Mouse (Mus musculus): ENCODE results near the gene Naa80. TPM values are rescaled to one million over a fixed set of nuclear protein-coding genes. Genes with fewer than 3 reads are reported as not detected.

Gene Naa80
- total RNA-seq, 2 experiments from 2014 or later, result 9.5 to 10.0 TPM

DNA sequence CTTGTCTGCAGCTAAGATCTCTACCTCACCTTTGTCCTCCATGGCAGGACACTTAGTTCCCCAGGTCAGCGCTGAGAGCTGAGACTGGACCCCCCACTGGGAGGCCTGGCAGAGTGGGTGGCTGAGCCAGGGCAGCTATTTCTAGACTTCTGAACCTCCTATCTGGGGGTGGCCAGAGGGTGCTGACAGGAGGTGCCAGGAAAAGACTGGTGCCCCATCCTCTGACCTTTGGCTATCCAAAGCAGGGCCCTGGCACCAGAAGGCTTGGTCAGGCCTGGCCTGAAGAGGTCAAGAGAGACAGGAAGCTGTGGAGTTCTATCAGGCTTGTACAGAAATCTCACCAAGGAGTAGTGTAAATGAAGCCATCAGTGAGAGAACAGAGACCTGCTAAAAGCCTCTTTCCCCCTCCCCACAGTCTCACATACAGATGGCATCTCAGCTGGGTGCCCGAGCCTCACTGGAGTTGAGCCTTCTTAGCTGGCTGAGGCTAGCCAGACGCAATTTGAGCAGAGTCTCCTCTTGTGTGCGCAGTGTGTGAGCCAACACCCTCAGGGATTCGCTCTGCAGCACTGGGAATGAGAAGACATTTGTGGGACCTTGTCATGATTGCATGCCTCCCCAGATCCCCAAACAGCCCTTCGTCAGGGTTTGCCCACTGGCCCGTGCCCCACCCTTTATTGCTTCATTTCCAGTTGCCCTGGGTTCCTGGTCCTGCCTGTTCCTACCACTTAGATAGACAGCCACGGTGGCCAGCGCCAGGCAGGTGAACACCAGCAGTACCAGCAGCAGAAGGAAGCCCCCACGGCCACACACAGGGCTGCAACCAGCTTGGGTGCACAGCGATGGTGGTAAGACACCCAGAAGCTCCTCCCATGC is 14.7 kb downstream of the Naa80 start:
- no peak for DNase-seq (ENCODE audit: low spot score in 2 of 2)

DNA sequence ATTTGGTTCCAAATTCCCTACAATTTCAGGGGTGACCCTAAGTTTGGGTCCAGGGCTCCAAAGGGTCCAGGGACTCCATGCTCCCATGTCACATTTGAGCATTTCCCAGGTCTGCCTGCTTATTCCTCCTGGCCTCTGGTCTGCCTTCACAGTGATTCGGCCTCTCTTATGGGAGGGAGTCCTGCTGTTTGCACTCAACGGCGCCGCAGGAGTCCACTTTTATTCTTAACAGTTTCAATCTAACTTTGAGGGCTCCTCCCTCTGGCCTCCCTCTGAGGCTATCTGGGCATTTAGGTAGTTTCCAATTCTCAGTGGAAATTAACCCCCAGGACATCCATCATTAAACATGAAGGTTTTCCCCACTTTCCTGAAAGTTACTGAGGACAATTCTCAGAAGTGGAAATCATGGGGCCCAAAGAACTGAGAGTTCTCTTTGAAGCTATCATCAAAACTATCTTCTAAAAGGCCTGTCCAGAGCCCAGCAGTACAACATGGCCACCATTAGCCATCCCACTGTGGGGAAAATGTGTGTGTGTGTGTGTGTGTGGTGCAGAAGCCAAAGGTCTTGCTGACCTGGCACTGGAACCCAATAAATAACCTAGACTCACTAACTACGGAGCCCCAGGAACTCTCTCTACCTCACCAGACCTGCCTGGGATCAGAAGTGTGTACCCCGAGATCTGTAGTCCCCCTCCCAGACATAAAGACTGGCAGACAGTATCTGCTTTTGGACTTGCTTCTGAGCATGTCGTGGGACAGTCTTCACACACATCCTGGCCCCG is 15.8 kb downstream of the Naa80 start:
- DNase-seq (ENCODE audit: low spot score in 2 of 2), result no peak

DNA sequence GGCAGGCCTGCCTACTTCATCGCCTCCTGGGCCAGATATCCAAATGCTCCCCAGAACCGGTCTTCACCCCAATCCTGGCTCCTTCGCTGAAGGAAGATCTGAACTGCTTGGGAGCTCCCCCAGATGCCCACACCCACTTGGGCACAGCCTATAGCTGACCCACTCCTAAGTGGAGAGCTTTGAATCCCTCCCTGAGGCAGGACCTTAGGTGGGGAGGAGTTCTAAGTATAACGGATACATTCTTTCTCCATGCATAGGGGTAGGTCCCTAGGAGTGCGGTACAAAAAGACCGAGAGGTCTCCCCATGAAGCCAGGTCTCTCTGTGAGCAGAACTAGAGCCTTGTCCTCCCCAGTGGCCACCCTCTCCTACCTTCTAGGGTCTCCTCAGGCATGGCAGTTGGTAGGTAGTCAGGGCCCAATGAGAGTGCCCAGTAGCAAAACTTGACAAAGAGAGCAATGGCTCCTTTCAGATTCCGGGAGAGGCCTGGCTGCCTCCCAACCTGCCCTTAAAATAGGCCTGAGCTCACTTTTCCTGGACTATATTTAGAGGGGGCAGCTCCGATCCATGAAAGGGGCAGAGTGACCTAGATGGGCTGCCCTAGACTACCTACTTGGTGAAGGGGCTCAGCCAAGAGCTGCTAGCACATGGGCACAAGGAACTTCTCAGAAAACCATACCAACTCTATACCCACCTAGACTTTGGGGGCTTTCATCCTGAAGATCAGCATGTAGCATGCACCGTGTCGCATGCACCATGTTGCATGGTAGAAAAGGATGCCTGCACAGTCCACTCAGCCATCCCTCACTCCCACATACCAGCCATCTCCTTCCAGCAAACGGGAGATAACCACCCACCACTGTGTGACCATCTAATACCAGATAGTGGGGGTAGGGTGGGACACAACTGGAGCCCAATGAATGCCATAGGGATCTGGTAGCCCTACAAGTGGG is 18.2 kb downstream of the Naa80 start:
- no peak for DNase-seq (ENCODE audit: low spot score in 2 of 2)

DNA sequence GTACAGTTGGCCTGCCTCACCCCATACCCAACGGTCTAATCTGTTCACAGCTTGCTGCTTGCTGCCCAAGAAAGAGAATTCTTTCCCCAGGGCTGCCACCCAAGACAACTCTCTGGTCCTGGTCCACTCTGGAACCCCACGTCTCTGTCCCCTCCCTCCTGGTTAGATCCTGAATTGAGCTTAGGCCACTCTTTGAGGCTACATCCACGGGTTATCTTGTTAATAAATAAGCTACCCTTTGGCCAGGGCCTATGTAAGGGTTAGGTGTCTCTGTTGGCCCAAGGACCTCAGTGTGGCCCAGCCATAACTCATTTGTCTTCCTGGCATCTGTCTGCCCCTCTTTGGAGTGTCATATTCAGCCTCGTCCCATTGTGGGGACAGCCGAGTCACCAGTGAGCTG is 19.7 kb downstream of the Naa80 start:
- DNase-seq (ENCODE audit: low spot score in 2 of 2), result no peak

DNA sequence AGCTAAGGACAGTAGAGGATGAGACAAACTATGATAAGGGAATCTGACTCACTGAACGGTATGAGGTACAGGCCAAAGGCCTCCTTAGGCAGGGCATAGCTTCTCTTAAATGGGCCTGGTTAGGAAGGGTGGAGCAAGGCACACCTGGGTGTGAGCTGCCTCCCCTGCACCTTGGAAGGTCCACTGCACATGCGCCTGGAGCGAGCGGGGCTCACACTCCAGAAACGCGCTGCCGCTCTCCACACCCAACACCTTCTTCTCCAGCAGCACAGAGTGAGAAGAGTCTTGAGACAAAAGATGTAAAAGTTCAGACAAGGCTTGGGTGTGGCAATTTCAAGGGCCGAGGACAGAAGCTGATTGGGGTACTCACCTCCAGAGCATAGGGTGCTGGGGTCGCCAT is 20.7 kb downstream of the Naa80 start:
- DNase-seq (ENCODE audit: low spot score in 2 of 2), result no peak

DNA sequence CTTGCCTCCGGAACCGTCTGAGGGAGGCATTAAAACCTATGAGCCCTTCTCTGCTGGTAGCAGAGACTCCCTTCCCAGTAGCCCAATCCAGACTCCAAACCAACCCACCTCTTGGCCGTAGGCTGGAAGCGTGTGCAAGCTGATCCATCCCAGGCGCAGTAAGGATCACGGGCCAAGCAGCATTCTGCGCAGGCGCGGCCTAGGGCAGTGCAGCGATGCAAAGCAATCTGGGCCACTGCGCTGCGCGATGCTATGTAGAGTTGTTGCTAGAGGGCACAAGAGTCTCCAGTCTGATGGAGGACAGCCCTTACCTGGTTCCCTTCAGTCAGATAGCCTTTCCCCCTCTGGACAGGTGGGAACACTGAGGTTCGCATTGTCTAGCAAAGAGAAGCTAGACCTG is 21.2 kb downstream of the Naa80 start:
- DNase-seq (ENCODE audit: low spot score in 2 of 2), result no peak

DNA sequence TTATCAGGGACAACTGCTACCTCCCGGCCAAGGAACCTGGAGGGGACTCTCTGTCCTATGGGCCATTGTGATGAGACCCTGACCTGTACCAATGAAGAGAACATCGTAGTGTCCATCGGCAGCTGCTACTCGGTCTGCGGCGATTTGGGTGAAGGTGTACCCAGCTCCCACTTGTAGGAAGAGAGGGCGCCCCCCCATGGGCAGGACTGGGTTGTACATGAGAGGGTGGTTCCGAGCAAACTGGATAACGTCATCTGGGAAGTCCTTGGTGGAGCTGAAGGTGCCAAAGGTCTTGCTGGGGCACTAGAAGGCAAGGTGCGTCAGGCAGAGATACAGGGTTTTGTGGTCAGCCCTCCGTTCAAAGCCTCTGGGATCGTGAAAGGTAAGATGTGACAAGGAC is 22.1 kb downstream of the Naa80 start:
- no peak for DNase-seq (ENCODE audit: low spot score in 2 of 2)

DNA sequence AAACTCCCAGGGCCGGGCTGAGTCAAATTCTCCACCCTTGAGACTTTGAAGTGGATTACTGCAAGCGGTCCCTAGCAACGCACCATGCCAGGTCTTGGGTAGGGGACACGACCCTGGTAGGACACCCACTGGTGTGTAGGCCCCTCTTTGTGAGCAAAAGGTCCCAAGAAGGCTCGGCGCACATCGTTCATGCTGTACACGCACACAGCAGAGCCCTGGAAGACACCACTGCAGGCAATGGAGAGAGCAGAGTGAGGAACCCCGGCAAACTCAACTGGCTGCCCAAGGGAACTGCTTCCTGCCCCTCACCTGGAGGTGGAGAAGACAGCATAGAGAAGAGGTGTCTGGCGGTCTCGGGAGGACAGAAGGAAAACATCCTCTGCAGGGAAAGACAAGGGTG is 22.6 kb downstream of the Naa80 start:
- DNase-seq (ENCODE audit: low spot score in 2 of 2), result no peak

DNA sequence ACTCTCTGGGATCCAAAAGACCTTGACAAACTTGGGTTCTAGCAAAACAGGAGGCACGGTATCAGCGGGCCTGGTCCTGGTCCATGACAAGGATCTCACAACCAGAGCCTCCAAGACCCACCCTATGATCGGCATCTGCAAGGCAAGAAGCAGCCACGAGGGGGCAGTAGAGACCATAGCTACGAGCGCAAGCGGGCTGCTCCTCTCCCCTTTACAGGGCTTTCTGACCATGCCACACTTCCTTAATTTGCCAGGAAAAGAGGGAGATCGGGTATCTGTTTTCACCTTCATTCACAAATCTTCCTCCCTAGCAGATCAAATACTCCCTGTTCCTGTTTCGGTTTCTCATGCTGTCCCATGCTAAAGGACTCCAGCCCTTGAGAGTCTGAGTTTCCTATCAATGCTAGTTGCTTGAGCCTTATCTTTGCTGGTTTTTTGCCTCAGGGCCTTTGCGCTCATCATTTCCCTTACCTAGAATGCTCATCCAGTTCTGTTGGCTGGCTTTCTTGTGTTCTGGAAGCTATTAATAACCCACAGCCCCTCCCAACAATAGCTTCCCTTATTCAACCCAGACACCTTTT is 23.5 kb downstream of the Naa80 start:
- peak; percentile 93 to 94 for DNase-seq (ENCODE audit: low spot score in 2 of 2)

DNA sequence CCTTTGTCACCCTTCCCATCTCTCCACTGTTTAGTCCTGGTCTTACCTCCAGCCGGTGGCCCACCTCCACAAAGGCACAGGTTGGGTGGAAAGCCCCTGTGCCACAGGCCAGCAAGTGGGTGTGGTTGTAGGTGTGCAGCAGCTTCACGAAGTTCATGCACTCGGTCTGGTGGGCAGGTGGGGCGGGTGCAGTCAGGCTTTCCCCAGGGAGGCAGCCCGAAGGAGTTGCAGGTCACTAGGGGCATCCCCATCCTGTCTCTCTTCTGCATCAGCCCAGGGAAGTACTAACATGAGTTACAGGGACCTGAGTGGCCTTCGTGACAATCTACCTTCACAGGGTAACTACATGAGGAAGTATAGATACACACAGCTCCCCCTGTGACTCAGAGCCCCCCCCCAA is 24.6 kb downstream of the Naa80 start:
- DNase-seq (ENCODE audit: low spot score in 2 of 2), result no peak

DNA sequence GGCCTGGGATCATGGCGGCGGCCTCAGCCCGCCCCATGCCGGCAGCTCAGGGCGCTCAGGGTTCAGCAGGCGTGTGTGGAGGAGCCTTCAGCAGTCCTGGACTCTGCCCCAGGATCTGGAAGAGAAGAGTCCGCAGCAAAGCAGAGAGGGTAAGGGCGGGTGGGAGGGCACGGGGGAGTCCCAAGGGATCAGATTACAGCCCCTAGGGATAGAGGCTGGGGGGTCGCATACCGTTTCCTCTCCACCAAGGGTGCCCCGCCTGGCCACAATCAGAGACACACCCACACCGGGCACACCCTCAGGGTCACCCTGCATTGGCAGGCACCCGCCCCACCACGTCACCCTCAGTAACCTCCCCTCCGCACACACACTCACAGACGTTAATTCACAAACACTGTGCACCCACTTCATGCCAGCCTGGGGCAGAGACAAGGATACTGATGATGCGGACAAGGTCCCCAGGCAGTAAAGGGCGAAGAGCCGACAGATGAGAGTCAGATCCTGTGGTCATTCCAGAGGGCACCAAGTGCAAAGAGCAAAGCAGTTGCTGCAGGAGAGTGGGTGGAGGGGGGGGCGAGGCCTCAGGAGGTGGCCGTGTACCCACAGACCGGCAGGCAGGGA is 26.5 kb downstream of the Naa80 start:
- DNase-seq (ENCODE audit: low spot score in 2 of 2), result no peak

DNA sequence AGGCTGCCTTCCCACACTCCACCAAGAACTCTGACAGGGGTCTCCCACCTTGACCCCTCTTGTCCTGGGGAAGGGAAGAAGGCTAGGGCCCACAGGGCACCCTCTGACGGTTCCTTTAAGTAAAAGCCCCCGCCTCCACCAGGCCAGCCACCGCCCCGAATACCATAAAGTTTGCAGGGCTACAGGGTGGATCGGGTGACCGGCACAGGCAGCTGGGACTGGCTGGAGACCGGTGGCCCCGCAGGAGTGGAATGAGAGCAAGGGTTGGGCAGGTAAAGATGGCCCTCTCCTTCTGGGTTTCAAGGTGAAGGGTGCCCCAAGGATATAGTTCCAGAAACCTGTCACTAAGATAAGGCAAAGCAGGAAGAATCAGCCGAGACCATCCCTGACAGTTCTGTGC is 27.9 kb downstream of the Naa80 start:
- no peak for DNase-seq (ENCODE audit: low spot score in 2 of 2)

DNA sequence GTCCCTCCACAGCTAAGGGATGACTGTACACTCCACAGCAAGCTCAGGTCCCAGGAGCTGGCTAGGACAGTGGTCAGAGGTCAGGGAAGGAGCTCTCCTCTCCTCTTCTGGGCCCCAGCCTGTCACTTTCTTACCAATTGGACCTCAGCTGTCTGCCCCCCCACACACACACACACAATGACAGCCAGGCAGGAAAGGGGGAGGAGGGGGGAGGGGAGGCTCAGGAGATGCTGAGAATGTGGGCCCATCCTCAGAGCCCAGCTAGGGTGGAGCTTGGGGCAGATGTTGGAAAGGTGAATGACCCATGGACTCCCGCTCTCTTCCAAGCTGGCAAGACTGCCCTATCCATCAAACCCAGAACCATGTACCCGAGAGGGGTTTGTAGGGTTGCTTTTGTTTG is 28.3 kb downstream of the Naa80 start:
- DNase-seq (ENCODE audit: low spot score in 2 of 2), result no peak

DNA sequence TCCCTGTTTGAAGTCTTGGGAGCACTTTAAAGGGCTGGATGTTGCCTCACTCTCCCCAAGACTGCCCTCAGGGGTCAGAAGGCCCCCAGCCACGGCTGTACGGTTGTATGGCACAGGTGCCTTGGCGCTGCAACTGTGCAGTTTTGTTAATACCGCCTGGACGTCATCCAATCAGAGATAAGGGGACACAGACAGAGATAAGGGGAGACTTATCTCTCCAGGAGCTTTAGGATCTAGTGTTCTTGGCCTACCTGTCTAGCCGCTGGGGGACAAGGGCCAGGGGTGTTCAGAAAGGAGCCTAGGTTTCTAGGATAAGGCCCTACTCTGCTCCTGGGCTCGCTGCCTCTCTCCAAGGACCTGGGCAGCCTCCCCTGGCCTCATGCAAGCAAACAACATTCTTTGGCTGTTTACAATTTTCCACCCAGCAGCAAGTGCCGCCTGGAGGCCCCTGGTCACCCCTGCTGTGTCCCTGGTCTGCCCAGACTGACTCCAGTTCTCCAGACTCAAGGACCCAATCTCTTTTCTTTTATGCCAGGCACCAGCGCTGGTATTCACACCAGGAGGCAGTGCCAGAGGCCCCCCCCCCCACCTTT is 29.1 kb downstream of the Naa80 start:
- DNase-seq (ENCODE audit: low spot score in 2 of 2), result no peak

DNA sequence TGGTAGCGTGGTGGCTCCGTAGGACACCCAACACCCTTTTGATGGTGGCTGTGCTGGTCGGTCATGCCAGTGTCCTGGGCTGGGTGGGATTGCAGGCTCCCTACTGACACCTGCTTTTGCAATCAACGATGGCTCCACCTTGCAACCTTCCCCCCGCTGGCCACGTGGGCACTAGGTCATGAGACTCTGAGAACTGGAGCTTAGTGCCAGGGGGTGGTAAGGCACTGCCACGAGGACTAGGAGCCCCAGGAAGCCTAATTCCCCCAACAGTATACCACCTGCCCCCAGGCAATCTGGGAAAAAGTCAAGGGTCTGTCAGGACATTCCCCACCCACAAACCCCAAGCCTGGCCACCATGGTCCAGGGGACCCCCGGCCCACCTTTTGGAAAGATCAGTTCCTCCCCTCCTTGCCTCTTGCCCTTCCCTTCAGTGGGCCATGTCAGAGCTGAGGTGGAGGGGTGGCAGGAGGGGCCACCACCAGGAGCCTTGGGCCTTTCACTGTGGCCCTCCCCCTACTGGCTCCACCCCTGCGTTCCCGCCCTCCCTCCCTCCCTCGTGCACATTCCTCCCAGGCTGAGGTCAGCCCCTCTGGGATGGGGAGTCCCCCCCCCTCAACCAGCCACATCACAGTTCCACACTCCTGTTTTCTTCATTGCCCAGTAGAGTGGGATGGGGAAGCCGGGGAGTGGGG is 30.2 kb downstream of the Naa80 start, which contains the start of gene Sema3b:
TSS of gene Sema3b (minus strand) at position 489 of the 692 bp plus-strand sequence.
- DNase-seq (ENCODE audit: low spot score in 2 of 2), result no peak

DNA sequence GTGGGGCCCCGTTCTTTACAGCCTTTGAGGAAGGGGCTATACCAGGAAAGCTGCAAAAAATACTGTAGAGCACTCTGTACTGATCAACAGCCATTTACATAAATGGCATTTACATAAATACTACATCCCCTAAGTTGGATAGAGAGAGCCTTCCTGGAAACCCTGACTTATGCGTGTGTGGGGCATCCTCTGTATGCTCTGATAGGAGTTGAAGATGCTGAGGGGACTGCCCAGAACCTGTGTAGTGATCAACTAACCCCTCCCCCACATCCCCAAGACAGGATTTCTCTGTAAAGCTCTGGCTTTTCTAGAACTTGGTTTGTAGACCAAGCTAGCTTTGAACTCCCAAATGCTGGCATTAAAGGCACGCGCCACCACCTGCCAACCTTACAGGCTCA is 30.7 kb downstream of the Naa80 start:
- no peak for DNase-seq (ENCODE audit: low spot score in 2 of 2)

DNA sequence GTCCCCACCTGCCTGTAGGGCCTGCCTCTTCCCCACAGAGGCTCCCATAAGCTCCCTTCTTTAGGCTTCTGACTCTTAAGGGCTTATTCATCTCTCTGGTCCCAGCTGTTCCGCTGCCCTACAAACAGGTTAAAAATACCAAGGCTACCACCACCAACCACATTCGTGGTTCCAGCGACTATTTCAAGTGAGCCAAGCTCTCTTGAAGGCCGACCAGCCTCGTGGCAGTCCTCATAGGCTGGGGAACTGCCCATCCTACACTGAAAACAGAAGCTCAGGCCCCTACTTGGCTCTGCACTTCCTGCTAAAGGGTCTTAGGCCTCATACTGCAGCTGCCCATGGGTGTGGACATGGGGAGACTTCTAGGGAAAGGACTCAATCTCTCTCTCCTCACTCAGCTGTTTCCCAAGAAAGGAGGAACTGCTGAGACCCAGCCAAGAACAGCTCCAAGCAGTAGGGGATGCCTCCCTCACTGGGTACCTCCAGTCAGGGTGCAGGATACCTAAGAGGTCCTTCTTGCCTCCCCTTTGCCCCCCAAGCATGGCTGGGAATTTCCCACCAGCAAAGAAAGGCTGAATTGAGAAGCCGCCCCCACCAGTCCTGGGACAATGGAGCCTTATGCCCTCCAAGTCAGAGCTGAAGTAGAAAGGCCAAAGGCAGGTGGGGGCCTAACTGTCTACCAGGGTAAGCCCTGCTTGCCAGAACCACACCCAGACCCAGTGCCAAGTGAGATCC is 32.9 kb downstream of the Naa80 start:
- DNase-seq (ENCODE audit: low spot score in 2 of 2), result no peak

DNA sequence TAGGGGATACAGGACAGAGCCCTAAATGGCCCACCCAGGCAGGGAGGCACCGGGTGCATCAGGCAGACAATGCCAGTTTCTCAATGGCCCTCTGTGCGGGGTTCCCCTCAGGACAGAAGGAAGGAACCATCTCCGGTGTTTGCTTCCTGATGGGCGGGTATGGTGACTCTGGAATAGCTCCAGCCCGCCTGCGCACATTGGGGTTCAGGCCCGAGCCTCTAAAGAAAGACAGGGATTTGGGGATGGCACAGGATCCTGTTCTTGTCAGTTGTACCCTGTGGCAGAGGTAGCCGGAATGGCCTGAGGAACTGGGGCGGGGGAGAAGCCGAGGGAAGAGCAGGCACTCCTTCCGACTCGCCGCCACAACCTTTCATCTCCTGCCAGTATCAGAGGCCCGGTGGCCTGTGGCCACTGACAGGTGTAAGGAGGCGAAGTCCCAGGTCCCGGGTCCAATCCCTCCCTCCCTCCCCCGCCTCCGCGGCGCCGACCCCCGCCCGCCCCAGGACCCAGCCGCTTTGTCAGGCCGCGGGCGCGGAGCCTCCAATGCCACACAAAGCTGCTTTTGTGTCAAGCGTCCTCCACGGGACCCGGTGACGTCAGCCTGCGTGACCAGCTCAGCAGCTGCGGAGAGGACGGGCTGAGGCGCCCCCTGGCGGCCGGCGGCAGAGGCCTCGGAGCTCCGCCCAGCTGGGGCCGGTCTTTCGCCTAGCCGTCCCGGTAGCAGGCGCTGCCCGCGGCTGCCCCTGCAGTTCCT is 33.7 kb downstream of the Naa80 start:
- DNase-seq (ENCODE audit: low spot score in 2 of 2), result peak; percentile 98 to 99

Data from layer of hippocampus, postnatal 14 days (tissue).